In genomic region chr6:117293780-117294465, GRCm38 (mm10) we compare ENCODE assay signal across 20 mouse cellular contexts.
DNase-seq lines count a peak whose midpoint lies in the region; ATAC-seq and TF ChIP-seq lines count a peak whose summit lies in the region.
"Had no signal": no experiment of that assay in that cellular context is flagged by ENCODE, and none has a peak within 500 bp of the region (broad histone marks: within the 10 kb centered on the region; RNA-seq: fewer than 3 reads in every experiment).

No protein-coding gene starts in this region.

- ATAC-seq in embryonic facial prominence, embryonic 14.5 days (ENCODE audit: low read depth): no peak
- ATAC-seq: forebrain, embryonic 16.5 days had no signal

- H3K27ac ChIP-seq in heart, adult 2 months: no peak overlapping the region
- H3K27ac ChIP-seq in embryonic facial prominence, embryonic 14.5 days (replicated peaks; ENCODE audit: low read depth, low read length): no peak overlapping the region
- H3K27ac ChIP-seq: heart, embryonic 13.5 days; hindbrain, embryonic 12.5 days; limb, embryonic 15.5 days; liver, embryonic 14.5 days had no signal

- TF ChIP-seq CTCF in heart, adult 2 months (IDR thresholded peaks at IDR 0.05): no peak

- 44% methylated on average over 9 of the region's 9 CpGs for whole genome bisulfite sequencing in heart, adult 2 months
- 25% methylated on average over 9 of the region's 9 CpGs for WGBS in embryonic facial prominence, embryonic 14.5 days

- H3K36me3 ChIP-seq in heart, adult 2 months (ENCODE audit: control insufficient read depth, insufficient read depth, low read length): no peaks in the 10 kb centered on the region
- no peaks in the 10 kb centered on the region for H3K36me3 ChIP-seq in embryonic facial prominence, embryonic 14.5 days (ENCODE audit: control insufficient read depth, insufficient read depth, low read length)
- H3K36me3 ChIP-seq: heart, embryonic 13.5 days; hindbrain, embryonic 12.5 days; limb, embryonic 15.5 days had no signal

- TF ChIP-seq POLR2A in heart, adult 2 months (IDR thresholded peaks at IDR 0.05; ENCODE audit: insufficient read depth, low read depth, low read length): no peak

- no peaks in the 10 kb centered on the region for H3K79me2 ChIP-seq in heart, adult 2 months (replicated peaks; ENCODE audit: control insufficient read depth, insufficient read depth, low read length)

- no peak overlapping the region for H3K4me3 ChIP-seq in heart, adult 2 months
- no peak overlapping the region for H3K4me3 ChIP-seq in embryonic facial prominence, embryonic 14.5 days (ENCODE audit: low read depth, low read length)
- H3K4me3 ChIP-seq: heart, embryonic 13.5 days; hindbrain, embryonic 12.5 days; limb, embryonic 15.5 days had no signal

- no peaks in the 10 kb centered on the region for H3K9me3 ChIP-seq in embryonic facial prominence, embryonic 14.5 days (ENCODE audit: control insufficient read depth, low read length)
- H3K9me3 ChIP-seq: heart, embryonic 13.5 days; hindbrain, embryonic 12.5 days; limb, embryonic 15.5 days had no signal

- no peaks in the 10 kb centered on the region for H3K4me1 ChIP-seq in heart, adult 2 months (ENCODE audit: control insufficient read depth, insufficient read depth, low read length)
- H3K4me1 ChIP-seq in embryonic facial prominence, embryonic 14.5 days (ENCODE audit: control insufficient read depth, insufficient read depth, low read length): no peaks in the 10 kb centered on the region
- H3K4me1 ChIP-seq: hindbrain, embryonic 12.5 days; limb, embryonic 15.5 days had no signal

- peak; percentile 80 for DNase-seq in heart, adult 11 months
- DNase-seq in heart, adult 2 months: no peak
- peak; percentile 24 for DNase-seq in kidney, postnatal 10 days
- DNase-seq in kidney, adult 9 months: no peak
- peak; percentile 38 for DNase-seq in brain, adult 2 months (ENCODE audit: low read depth, low spot score)
- DNase-seq in embryonic facial prominence, embryonic 14.5 days (ENCODE audit: low spot score): peak; percentile 33
- no peak for DNase-seq in layer of hippocampus, postnatal 36 days
- no peak for DNase-seq in gastrocnemius, postnatal 25 days
- DNase-seq: adrenal gland, postnatal 14 days; cerebellum, adult 9-10 months; heart, postnatal 14 days; kidney, adult 18-20 months; lung, embryonic 14.5 days; midbrain, embryonic 14.5 days; right cerebral cortex, postnatal 14 days had no signal

- intact Hi-C loops in heart, adult 2 months (cut with DNase I): no loop called here

- no peak overlapping the region for H3K9ac ChIP-seq in heart, adult 2 months (ENCODE audit: low read depth, low read length)
- H3K9ac ChIP-seq in embryonic facial prominence, embryonic 14.5 days (ENCODE audit: low read depth, low read length): no peak overlapping the region
- H3K9ac ChIP-seq: heart, embryonic 13.5 days; hindbrain, embryonic 12.5 days; limb, embryonic 15.5 days; liver, embryonic 14.5 days; lung, embryonic 14.5 days had no signal

- no peak overlapping the region for H3K4me2 ChIP-seq in embryonic facial prominence, embryonic 14.5 days (ENCODE audit: low read depth, low read length)
- H3K4me2 ChIP-seq: heart, embryonic 13.5 days; hindbrain, embryonic 12.5 days; limb, embryonic 15.5 days; lung, embryonic 14.5 days had no signal

- H3K27me3 ChIP-seq in heart, adult 2 months (ENCODE audit: control insufficient read depth, insufficient read depth, low read length): no peaks in the 10 kb centered on the region
- H3K27me3 ChIP-seq in embryonic facial prominence, embryonic 14.5 days (replicated peaks; ENCODE audit: control insufficient read depth, insufficient read depth, low read length): no peaks in the 10 kb centered on the region
- H3K27me3 ChIP-seq: heart, embryonic 13.5 days; hindbrain, embryonic 12.5 days; limb, embryonic 15.5 days had no signal

- TF ChIP-seq EP300 in heart, adult 2 months (IDR thresholded peaks at IDR 0.05; ENCODE audit: insufficient read depth, low read depth, low read length): no peak

Comparison
In these comparisons a context has a peak if more than half of its experiments do, and no peak if none do; other contexts are left out.
1. DNase-seq: peak in heart, adult 11 months (single experiment), kidney, postnatal 10 days (single experiment), brain, adult 2 months (single experiment) and embryonic facial prominence, embryonic 14.5 days (single experiment); none in heart, adult 2 months (0 of 2), kidney, adult 9 months (single experiment), layer of hippocampus, postnatal 36 days (0 of 2) and gastrocnemius, postnatal 25 days (single experiment).